Mouse (Mus musculus) ES-E14 (cell line): ENCODE measurements around the gene Nr2f2.

Experiments
- MAFK ChIP-seq: IDR thresholded peaks from 2 replicates; pipeline ENCODE4 v1.6.1; 2014; ENCODE audit warnings: mild to moderate bottlenecking, low read depth, low read length, inconsistent platforms; ENCODE audit not compliant: insufficient read depth
- ZC3H11A ChIP-seq: IDR thresholded peaks from 2 replicates; pipeline ENCODE4 v1.6.1; 2012; ENCODE audit warnings: low read depth, mild to moderate bottlenecking, inconsistent platforms, low read length, borderline replicate concordance

DNA sequence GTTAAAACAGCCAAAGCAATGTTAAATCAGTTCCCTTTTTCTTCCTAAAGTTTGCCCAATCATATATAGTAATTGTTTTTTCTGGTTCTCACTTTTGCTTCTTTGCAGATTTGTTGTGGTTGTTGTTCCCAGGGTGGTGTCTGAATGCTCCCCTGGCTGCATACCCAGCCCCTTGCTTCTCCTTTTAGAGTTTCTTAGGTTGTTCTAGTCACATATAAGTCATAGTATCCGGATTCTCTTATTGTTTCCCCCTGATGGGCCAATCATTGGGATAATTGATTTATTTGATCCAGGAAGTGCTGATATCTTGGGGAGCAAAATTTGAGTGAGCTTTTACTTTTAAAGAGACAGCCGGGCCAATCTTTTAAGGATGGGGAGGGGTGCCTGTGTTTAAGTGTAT is 39.3 kb downstream of the Nr2f2 start:
- TF ChIP-seq ZC3H11A (no peak), MAFK (no peak)
